Mouse (Mus musculus) myocyte (in vitro differentiated cells): ENCODE measurements at regions not wholly inside any gene's neighbourhood (a gene's known extent, or its start where the extent isn't known, plus 50 kb on each side); places are given as distances from the start of the nearest gene placed in this dataset.

ENCODE experiments used
- H3K27me3 ChIP-seq: one replicate; pipeline ENCODE4 v1.6.1; 2011; ENCODE audit not compliant: control insufficient read depth, insufficient read depth, insufficient read length
- H3K36me3 ChIP-seq: one replicate; pipeline ENCODE4 v1.6.1; 2011; ENCODE audit not compliant: control insufficient read depth, insufficient read depth
- H3K4me2 ChIP-seq: one replicate; pipeline ENCODE4 v1.6.1; 2011; ENCODE audit warnings: low read depth, control low read depth
- H3K4me3 ChIP-seq: one replicate; pipeline ENCODE4 v1.5.1; 2011; ENCODE audit warnings: mild to moderate bottlenecking, control low read depth, moderate library complexity
- H3K79me2 ChIP-seq: one replicate; pipeline ENCODE4 v1.6.1; 2011; ENCODE audit not compliant: control insufficient read depth, insufficient read depth
- H3ac ChIP-seq: one replicate; pipeline ENCODE4 v1.6.1; 2011; ENCODE audit not compliant: control insufficient read depth, insufficient read length
- CEBPB ChIP-seq: IDR thresholded peaks from 2 replicates; pipeline ENCODE4 v1.6.1; 2011; ENCODE audit warnings: mild to moderate bottlenecking, moderate library complexity; ENCODE audit not compliant: poor library complexity, insufficient read depth, severe bottlenecking
- E2F4 ChIP-seq: IDR thresholded peaks from one replicate; pipeline ENCODE4 v1.6.1; 2011; ENCODE audit warnings: mild to moderate bottlenecking, control low read depth, moderate library complexity; ENCODE audit not compliant: insufficient read depth
- MAX ChIP-seq: IDR thresholded peaks from one replicate; pipeline ENCODE4 v1.6.1; 2011; ENCODE audit warnings: low read depth, mild to moderate bottlenecking, control low read depth
- MYOD1 ChIP-seq, 3 experiments: IDR thresholded peaks; one replicate each; pipeline ENCODE4 v1.6.1; 2011; ENCODE audit warnings: control low read depth in 2 of 3, low read depth in 2 of 3, mild to moderate bottlenecking in 2 of 3, moderate library complexity in 1 of 3; ENCODE audit not compliant: insufficient read length in 2 of 3, control insufficient read depth in 1 of 3
- MYOG ChIP-seq, 3 experiments: IDR thresholded peaks; one replicate each; pipeline ENCODE4 v1.6.1; 2011; ENCODE audit warnings: control low read depth in 2 of 3, low read depth in 2 of 3, mild to moderate bottlenecking in 2 of 3; ENCODE audit not compliant: insufficient read length in 2 of 3, control insufficient read depth in 1 of 3, insufficient read depth in 1 of 3
- POLR2A ChIP-seq: IDR thresholded peaks from one replicate; pipeline ENCODE4 v1.6.1; 2011; ENCODE audit warnings: low read depth, mild to moderate bottlenecking, control low read depth, moderate library complexity; ENCODE audit not compliant: insufficient read length
- POLR2AphosphoS2 ChIP-seq: IDR thresholded peaks from one replicate; pipeline ENCODE4 v1.6.1; 2011; ENCODE audit warnings: low read depth, control low read depth; ENCODE audit not compliant: insufficient read length
- REST ChIP-seq: IDR thresholded peaks from one replicate; pipeline ENCODE4 v1.6.1; 2011; ENCODE audit warnings: mild to moderate bottlenecking, control low read depth, moderate library complexity; ENCODE audit not compliant: insufficient read depth, insufficient read length
- SRF ChIP-seq: IDR thresholded peaks from one replicate; pipeline ENCODE4 v1.6.1; 2011; ENCODE audit warnings: low read depth; ENCODE audit not compliant: control insufficient read depth, insufficient read length
- TCF12 ChIP-seq: IDR thresholded peaks from one replicate; pipeline ENCODE4 v1.6.1; 2011; ENCODE audit warnings: mild to moderate bottlenecking, control low read depth; ENCODE audit not compliant: poor library complexity, insufficient read depth, severe bottlenecking
- TCF3 ChIP-seq: IDR thresholded peaks from one replicate; pipeline ENCODE4 v1.6.1; 2011; ENCODE audit warnings: low read depth, control low read depth; ENCODE audit not compliant: insufficient read length
- USF1 ChIP-seq: IDR thresholded peaks from one replicate; pipeline ENCODE4 v1.6.1; 2011; ENCODE audit warnings: low read depth, mild to moderate bottlenecking, control low read depth, moderate library complexity

DNA sequence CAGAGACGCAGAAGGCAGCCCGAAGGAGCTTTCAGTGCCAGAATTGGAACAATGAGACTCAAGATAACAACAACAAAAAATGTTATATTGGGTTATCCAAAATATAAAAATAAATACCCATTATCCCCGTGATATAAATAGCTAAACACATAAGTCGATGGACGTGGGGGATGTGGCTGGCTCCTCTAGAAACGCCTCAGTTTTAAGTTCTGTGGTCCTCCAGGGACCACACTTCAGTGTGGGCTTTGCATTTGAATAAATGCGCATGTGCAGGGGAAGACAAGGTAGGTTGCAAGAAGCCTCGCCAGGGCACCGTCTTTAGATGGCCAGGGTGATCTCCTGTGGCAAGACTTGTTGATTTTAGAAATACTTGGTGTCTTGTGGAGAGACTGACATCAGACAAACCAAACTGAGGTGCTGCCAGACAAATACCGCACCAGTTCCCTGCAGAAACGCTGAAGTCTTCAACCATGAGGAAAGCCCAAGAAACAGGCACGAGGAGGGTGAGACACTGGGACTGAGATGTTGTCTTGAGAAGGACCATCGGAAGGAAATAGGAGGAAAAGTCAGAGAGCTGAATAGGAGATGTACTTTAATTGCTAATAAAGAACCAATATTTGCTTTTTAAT lies 117.2 kb upstream of the L3mbtl3 start:
- no peaks in the 10 kb centered on the region for H3K79me2 ChIP-seq
- H3ac ChIP-seq = no peak overlapping the region
- no peak overlapping the region for H3K4me3 ChIP-seq
- H3K36me3 ChIP-seq = no peaks in the 10 kb centered on the region
- TF ChIP-seq MYOD1 (IDR thresholded peaks at IDR 0.05; ENCODE audit: control insufficient read depth in 1 of 3, insufficient read length in 2 of 3, low read depth in 2 of 3) (no peak), TCF12 (no peak), SRF (no peak), MYOG (IDR thresholded peaks at IDR 0.05; ENCODE audit: control insufficient read depth in 1 of 3, insufficient read depth in 1 of 3, insufficient read length in 2 of 3, low read depth in 2 of 3) (no peak)
- H3K27me3 ChIP-seq = no peaks in the 10 kb centered on the region
- H3K4me2 ChIP-seq = no peak overlapping the region

DNA sequence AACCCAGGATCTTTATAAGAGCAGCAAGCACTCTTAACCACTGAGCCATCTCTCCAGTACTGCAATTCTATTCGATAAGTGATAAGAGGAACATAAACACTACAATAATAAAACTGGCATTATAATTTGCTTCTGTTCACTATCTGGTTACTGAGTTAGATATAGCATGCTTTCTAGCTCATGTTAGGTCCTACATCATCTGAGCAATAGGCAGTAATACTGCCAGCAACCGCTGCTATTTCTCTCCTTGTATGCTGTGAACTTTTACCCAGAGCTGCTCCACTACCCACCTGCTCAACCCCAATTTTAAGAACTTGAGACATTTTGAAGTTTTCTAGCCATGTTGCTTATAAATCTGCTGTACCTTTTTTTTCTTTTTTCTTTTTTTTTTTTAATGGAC lies 118.0 kb upstream of the L3mbtl3 start:
- TF ChIP-seq TCF12 = no peak
- no peak for TF ChIP-seq MYOG (IDR thresholded peaks at IDR 0.05; ENCODE audit: control insufficient read depth in 1 of 3, insufficient read depth in 1 of 3, insufficient read length in 2 of 3, low read depth in 2 of 3)
- TF ChIP-seq POLR2A = no peak
- TF ChIP-seq TCF3 = no peak
- TF ChIP-seq CEBPB = no peak
- TF ChIP-seq E2F4 = no peak
- TF ChIP-seq REST = no peak
- TF ChIP-seq POLR2AphosphoS2 = no peak
- no peak for TF ChIP-seq MAX
- no peaks in the 10 kb centered on the region for H3K27me3 ChIP-seq
- H3K36me3 ChIP-seq = no peaks in the 10 kb centered on the region
- no peak overlapping the region for H3ac ChIP-seq
- no peaks in the 10 kb centered on the region for H3K79me2 ChIP-seq
- no peak overlapping the region for H3K4me2 ChIP-seq
- H3K4me3 ChIP-seq = no peak overlapping the region

- no peak overlapping the region for H3K4me2 ChIP-seq
- no peaks in the 10 kb centered on the region for H3K27me3 ChIP-seq
- H3K36me3 ChIP-seq = no peaks in the 10 kb centered on the region
- H3K79me2 ChIP-seq = no peaks in the 10 kb centered on the region
- TF ChIP-seq POLR2AphosphoS2 (no peak), REST (no peak), TCF3 (no peak), MYOD1 (IDR thresholded peaks at IDR 0.05; ENCODE audit: control insufficient read depth in 1 of 3, insufficient read length in 2 of 3, low read depth in 2 of 3) (no peak), TCF12 (no peak), SRF (no peak), MAX (no peak), E2F4 (no peak), USF1 (no peak), POLR2A (no peak), CEBPB (no peak)
- H3K4me3 ChIP-seq = no peak overlapping the region
- H3ac ChIP-seq = no peak overlapping the region
Observed at GRCm38 (mm10) chr10:26494380-26494781, 118.6 kb upstream of the L3mbtl3 start.

GRCm38 (mm10) chr10:26500265-26500935 lies 124.6 kb upstream of the L3mbtl3 start:
- TF ChIP-seq E2F4 = no peak
- no peak for TF ChIP-seq MYOG (IDR thresholded peaks at IDR 0.05; ENCODE audit: control insufficient read depth in 1 of 3, insufficient read depth in 1 of 3, insufficient read length in 2 of 3, low read depth in 2 of 3)
- TF ChIP-seq TCF3 = no peak
- no peak for TF ChIP-seq CEBPB
- TF ChIP-seq USF1 = no peak
- no peak for TF ChIP-seq MYOD1 (IDR thresholded peaks at IDR 0.05; ENCODE audit: control insufficient read depth in 1 of 3, insufficient read length in 2 of 3, low read depth in 2 of 3)
- no peaks in the 10 kb centered on the region for H3K36me3 ChIP-seq
- H3ac ChIP-seq = no peak overlapping the region
- no peaks in the 10 kb centered on the region for H3K27me3 ChIP-seq
- H3K4me2 ChIP-seq = no peak overlapping the region
- H3K4me3 ChIP-seq = no peak overlapping the region
- no peaks in the 10 kb centered on the region for H3K79me2 ChIP-seq

DNA sequence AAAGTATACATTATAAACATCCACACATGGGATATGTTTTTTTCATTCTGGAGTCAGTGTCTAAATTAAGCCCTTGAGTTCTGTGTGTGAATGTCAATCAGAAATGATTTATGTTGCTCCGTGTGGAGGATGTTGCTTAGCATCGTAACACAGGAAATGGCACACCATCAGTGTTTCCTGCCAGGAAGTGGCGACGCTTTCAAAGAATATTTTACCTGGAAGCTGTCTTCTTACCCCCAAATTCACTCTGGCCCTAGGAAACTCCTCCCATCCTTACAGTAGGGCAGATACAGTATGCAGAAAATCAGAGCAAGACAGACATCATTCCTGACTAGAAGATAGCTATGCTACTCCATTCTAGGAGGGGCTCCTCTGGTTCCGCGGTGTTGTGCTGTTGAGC lies 145.1 kb upstream of the L3mbtl3 start:
- Histone ChIP-seq H3K4me3 (no peak overlapping the region), H3K36me3 (no peaks in the 10 kb centered on the region), H3K79me2 (no peaks in the 10 kb centered on the region), H3ac (no peak overlapping the region), H3K27me3 (no peaks in the 10 kb centered on the region), H3K4me2 (no peak overlapping the region)
- TF ChIP-seq USF1 (no peak), TCF3 (no peak), TCF12 (no peak), REST (no peak), MYOG (IDR thresholded peaks at IDR 0.05; ENCODE audit: control insufficient read depth in 1 of 3, insufficient read depth in 1 of 3, insufficient read length in 2 of 3, low read depth in 2 of 3) (no peak), CEBPB (no peak), E2F4 (no peak), MYOD1 (IDR thresholded peaks at IDR 0.05; ENCODE audit: control insufficient read depth in 1 of 3, insufficient read length in 2 of 3, low read depth in 2 of 3) (no peak), MAX (no peak), SRF (no peak)
